Mouse (Mus musculus) liver, postnatal 0 days (tissue): ENCODE measurements around the gene Zcchc14.

ENCODE experiments used
- CTCF ChIP-seq: sonication (generic); IDR thresholded peaks from 2 replicates; pipeline ENCODE4 v1.5.1; 2016; ENCODE audit warnings: antibody characterized with exemption, low read depth
- EP300 ChIP-seq: IDR thresholded peaks from 2 replicates; pipeline ENCODE4 v1.6.1; 2016; ENCODE audit warnings: antibody characterized with exemption, low read depth, mild to moderate bottlenecking

GRCm38 (mm10) chr8:121663101-121663500 lies 10.4 kb upstream of the Zcchc14 start:
- TF ChIP-seq EP300 (no peak), CTCF (no peak)
